Mouse (Mus musculus): ENCODE measurements around the gene Magohb.

- TF ChIP-seq POLR2A (IDR thresholded peaks at IDR 0.05; ENCODE audit: low read depth, low read length) (no peak), CTCF (IDR thresholded peaks at IDR 0.05; ENCODE audit: extremely low read depth, insufficient read length, insufficient replicate concordance, low read depth, low read length) (no peak)
These were observed 31.0 kb downstream of the Magohb start for GRCm38 (mm10) chr6:131262009-131262408.
